Mouse (Mus musculus) midbrain, embryonic 14.5 days (tissue): ENCODE measurements around the gene Sec24d. TPM values are rescaled to one million over a fixed set of nuclear protein-coding genes. Genes with fewer than 3 reads are reported as not detected.

Source experiments
- ATAC-seq: fragments of 200-750 bp; cut with Nextera tagmentation; 2 replicates; pipeline ENCODE4 v1.8.0; 2017; ENCODE audit warnings: moderate number of reproducible peaks, moderate library complexity; ENCODE audit not compliant: low FRiP score, low TSS enrichment
- DNase-seq: peaks from one replicate; pipeline ENCODE4 v3.0.0-alpha.2; 2015
- H3K27ac ChIP-seq: fragments of 300-500 bp; sonication (generic); replicated peaks from 2 replicates; pipeline ENCODE4 v1.5.1; 2014; ENCODE audit warnings: mild to moderate bottlenecking, low read depth, low read length, moderate library complexity
- H3K27me3 ChIP-seq: fragments of 300-500 bp; sonication (generic); 2 replicates; pipeline ENCODE4 v1.6.1; 2014; ENCODE audit warnings: low read length, control low read depth, mixed read lengths; ENCODE audit not compliant: control insufficient read depth, insufficient read depth
- H3K36me3 ChIP-seq: fragments of 300-500 bp; sonication (generic); 2 replicates; pipeline ENCODE4 v1.6.1; 2014; ENCODE audit warnings: low read length, control low read depth; ENCODE audit not compliant: control insufficient read depth, insufficient read depth
- H3K4me1 ChIP-seq: fragments of 300-500 bp; sonication (generic); 2 replicates; pipeline ENCODE4 v1.6.1; 2014; ENCODE audit warnings: mild to moderate bottlenecking, antibody characterized with exemption, low read length, control low read depth; ENCODE audit not compliant: control insufficient read depth, insufficient read depth
- H3K4me2 ChIP-seq: fragments of 300-500 bp; sonication (generic); 2 replicates; pipeline ENCODE4 v1.6.1; 2014; ENCODE audit warnings: mild to moderate bottlenecking, low read length, moderate library complexity
- H3K4me3 ChIP-seq: fragments of 300-500 bp; sonication (generic); replicated peaks from 2 replicates; pipeline ENCODE4 v1.5.1; 2014; ENCODE audit warnings: low read depth, low read length
- H3K9ac ChIP-seq: fragments of 300-500 bp; sonication (generic); replicated peaks from 2 replicates; pipeline ENCODE4 v1.6.1; 2014; ENCODE audit warnings: mild to moderate bottlenecking, low read length, moderate library complexity
- H3K9me3 ChIP-seq: fragments of 300-500 bp; sonication (generic); 2 replicates; pipeline ENCODE4 v1.6.1; 2016; ENCODE audit warnings: low read length, control low read depth, mixed read lengths; ENCODE audit not compliant: control insufficient read depth
- WGBS: fragments of 180-500 bp; shearing (Covaris S2); extraction: QIAGEN DNeasy Blood & Tissue Kit; methylation state at CpG from one replicate; pipeline ENCODE4 v1.1.7; 2014; 5-methylcytosine and 5-hydroxymethylcytosine counted together
- polyA plus RNA-seq: library from polyadenylated mRNA; unstranded; fragments of >200 nt; fragmentation: Nextera tagmentation; extraction: Ambion mirVana; gene quantifications from 2 replicates; pipeline ENCODE4 v1.2.1, GENCODE M21; 2014

Gene Sec24d
- polyA plus RNA-seq = 7.2 and 12.0 TPM in 2 replicates

DNA sequence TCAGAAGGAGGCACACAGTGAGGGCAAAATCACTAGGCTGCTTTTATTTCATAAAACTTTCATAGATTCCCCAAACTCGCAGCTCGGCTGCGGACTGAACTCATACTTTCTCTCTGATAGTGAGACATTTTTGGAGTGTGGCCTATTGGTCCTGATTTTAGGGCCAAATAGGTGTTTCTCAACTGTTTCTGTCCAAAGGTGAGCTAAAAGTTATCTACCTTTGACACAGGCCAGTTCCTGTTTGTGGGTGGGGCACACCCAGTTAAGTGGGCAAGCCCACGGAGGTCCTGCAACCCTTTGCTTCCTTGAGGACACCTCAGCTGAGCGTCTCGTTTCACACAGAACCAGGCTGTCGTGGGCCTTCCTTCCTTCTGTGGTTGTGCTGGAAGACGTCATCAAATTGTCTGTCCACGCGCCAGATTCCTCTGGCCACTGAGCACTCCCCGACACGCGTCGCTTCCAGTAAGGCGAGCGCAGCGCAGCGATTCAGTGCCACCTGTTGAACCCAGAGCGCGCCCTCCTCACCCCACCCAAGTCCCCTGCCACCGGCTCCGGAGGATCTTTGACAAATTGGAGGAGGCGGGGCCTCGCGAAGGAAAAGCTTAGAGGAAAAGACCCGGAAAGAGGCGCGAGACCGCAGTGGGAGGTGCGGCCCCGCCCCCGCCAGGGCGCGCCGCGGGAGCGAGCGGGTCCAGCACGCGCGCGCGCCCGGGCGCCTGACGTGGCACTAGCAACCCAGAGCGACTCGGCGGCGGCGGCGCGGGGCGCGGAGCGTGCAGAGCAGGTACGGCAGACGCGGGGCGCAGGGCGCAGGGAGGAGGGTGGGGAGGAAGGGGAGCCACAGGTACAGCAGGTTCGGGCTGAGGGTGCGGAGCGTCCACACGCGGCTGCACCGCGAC lies at the start of gene Sec24d:
Sec24d (plus strand) TSS at position 703 of the 899 bp plus-strand sequence.
- no peak within 1 kb of the TSS for H3K27ac ChIP-seq
- 3% methylated on average over 68 of the region's 68 CpGs for WGBS
- H3K9me3 ChIP-seq = no peaks in the 10 kb centered on the region
- H3K27me3 ChIP-seq = peaks cover 6% of the 10 kb centered on the region; the same call in 1 of the 2 replicates
- ATAC-seq (peak; percentile 87), DNase-seq (peak; percentile 86)
- peak within 1 kb of the TSS; percentile 69 for H3K4me3 ChIP-seq
- H3K4me2 ChIP-seq = peak within 1 kb of the TSS; percentile 92
- peak within 1 kb of the TSS; percentile 54 for H3K9ac ChIP-seq
- H3K4me1 ChIP-seq = 0 out of 2 replicates have a peak, but pooled peaks cover 3% of the 10 kb centered on the region
- no peaks in the 10 kb centered on the region for H3K36me3 ChIP-seq

DNA sequence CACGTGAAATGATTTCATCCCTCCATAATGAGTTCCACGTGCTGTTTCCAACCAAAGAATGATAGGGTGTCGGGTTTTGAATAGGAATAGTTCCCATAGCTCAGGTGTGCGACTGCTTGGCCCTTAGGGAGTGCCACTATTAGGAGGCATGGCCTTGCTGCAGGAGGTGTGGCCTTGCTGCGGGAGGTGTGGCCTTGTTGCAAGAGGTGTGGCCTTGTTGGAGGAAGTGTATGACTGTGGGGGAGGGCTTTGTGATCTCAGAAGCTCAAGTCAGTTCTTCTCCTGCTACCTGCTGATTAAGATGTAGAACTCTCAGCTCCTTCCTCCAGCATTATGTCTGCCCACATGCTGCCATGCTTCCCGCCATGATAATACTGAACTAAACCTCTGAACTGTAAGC lies 48.6 kb upstream of the Sec24d start:
- H3K27ac ChIP-seq = no peak overlapping the region
- no peaks in the 10 kb centered on the region for H3K27me3 ChIP-seq
- no peak overlapping the region for H3K9ac ChIP-seq
- no peak overlapping the region for H3K4me2 ChIP-seq
- H3K36me3 ChIP-seq = no peaks in the 10 kb centered on the region
- WGBS = 66% methylated on average over 6 of the region's 6 CpGs
- ATAC-seq (no peak), DNase-seq (no peak)
- no peaks in the 10 kb centered on the region for H3K9me3 ChIP-seq
- H3K4me3 ChIP-seq = no peak overlapping the region
- no peaks in the 10 kb centered on the region for H3K4me1 ChIP-seq

DNA sequence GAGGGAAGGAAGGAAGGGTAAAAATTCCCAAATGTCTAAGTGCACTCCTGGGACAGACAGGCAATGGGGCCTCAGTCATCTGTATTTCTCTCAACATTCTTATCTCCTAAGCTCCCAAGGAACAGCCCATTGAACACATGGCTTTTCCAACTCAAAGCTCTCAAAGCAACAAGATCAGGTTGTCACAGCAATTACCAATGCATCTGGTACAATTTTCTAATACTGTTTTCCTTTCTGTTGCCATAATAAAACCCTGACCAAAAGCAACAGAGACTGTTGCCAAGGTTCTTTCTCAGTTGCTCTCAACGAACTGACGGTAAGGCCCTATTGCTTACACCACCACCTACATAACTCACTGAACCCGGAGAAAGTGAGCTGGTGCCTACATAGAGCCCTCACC lies 40.0 kb upstream of the Sec24d start:
- Histone ChIP-seq H3K9ac (no peak overlapping the region), H3K4me2 (no peak overlapping the region), H3K27me3 (no peaks in the 10 kb centered on the region), H3K27ac (no peak overlapping the region), H3K4me3 (no peak overlapping the region), H3K4me1 (no peaks in the 10 kb centered on the region), H3K36me3 (no peaks in the 10 kb centered on the region), H3K9me3 (no peaks in the 10 kb centered on the region)
- 96% methylated on average over 3 of the region's 3 CpGs for WGBS
- no peak for DNase-seq
- no peak for ATAC-seq

DNA sequence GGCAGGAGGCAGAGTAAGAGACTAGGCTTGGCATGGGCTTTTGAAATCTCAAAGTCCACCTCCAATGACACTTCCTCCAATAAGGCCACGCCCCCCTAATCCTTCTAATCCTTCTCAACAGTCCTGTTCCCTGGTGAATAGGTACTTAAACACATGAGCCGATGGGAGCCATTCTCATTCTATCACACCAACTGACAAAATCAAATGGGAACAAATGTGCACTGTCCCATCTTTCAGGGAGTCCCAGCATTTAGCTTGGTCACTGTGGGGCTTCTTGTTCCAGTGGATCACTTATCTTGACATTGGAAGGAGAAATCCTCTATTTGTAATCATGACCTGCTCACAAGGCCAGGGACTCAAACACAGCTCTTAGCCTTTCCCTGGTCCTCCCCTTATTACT lies 35.6 kb upstream of the Sec24d start:
- H3K9me3 ChIP-seq = no peaks in the 10 kb centered on the region
- no peak overlapping the region for H3K27ac ChIP-seq
- H3K9ac ChIP-seq = no peak overlapping the region
- no peak for ATAC-seq
- no peaks in the 10 kb centered on the region for H3K36me3 ChIP-seq
- 84% methylated on average over 2 of the region's 2 CpGs for WGBS
- DNase-seq = no peak
- no peak overlapping the region for H3K4me2 ChIP-seq
- peaks cover 11% of the 10 kb centered on the region; the same call in 1 of the 2 replicates for H3K4me1 ChIP-seq
- H3K27me3 ChIP-seq = peaks cover 6% of the 10 kb centered on the region; the same call in 1 of the 2 replicates
- H3K4me3 ChIP-seq = no peak overlapping the region

DNA sequence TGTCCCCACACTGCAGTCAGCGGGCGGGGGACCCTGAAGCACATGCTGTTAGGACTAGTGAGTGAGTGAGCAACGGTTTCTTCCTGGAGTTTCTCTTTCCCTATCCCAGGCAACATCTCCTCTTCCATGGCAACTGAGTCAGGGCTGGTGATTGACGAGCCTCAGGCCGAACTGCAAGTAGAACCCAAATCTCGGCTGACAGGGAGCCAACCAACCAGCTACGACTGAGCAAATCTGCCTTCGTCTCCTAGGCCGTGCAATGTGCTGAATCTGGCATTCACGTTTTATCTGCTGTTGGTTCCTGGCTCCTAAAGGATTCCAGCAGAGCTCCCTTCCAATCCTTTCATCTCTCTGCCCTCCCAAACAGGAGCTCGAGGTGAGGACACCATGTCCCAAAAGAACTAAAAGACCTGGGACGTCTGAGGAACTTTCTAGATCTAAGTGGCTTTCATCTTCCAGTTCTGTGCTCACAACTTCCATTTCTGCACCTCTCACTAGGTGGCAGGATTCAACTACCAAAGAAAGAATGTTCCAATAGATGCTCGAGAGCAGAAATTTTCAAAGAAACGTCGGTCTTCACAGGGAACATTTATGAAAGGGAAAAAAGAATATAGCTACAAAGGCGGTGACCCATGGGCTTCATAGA lies 32.9 kb upstream of the Sec24d start:
- H3K27me3 ChIP-seq = peaks cover 9% of the 10 kb centered on the region; the same call in 1 of the 2 replicates
- H3K4me3 ChIP-seq = no peak overlapping the region
- H3K36me3 ChIP-seq = no peaks in the 10 kb centered on the region
- no peak overlapping the region for H3K9ac ChIP-seq
- 45% methylated on average over 16 of the region's 16 CpGs for WGBS
- DNase-seq (peak; percentile 65), ATAC-seq (no peak)
- no peak overlapping the region for H3K27ac ChIP-seq
- no peak overlapping the region for H3K4me2 ChIP-seq
- H3K9me3 ChIP-seq = no peaks in the 10 kb centered on the region
- peaks cover 11% of the 10 kb centered on the region; the same call in 1 of the 2 replicates for H3K4me1 ChIP-seq

DNA sequence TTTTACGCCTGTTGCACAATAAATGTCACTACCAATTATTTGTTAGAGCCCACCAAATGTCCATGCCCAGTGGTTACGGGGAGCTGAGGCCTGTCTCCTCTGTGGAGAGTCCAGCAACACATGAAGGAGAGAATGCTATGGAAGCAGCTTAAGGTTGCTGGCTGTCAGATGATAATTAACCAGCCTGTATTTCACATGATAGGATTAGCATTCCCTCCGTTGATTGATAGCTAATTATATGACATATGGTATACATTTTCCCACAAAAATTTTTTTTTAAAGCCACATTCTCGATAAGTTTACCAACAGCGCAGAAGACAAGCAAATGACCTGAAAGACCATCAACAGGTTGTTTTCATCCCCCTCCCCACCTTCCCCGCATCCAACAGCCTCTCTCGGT lies 31.8 kb upstream of the Sec24d start:
- Histone ChIP-seq H3K36me3 (no peaks in the 10 kb centered on the region), H3K9ac (peak overlapping the region; percentile 45; the same call in 1 of the 2 replicates), H3K4me1 (peaks cover 11% of the 10 kb centered on the region; the same call in 1 of the 2 replicates), H3K27me3 (peaks cover 9% of the 10 kb centered on the region; the same call in 1 of the 2 replicates), H3K27ac (no peak overlapping the region), H3K9me3 (no peaks in the 10 kb centered on the region), H3K4me2 (peak overlapping the region; percentile 89), H3K4me3 (peak overlapping the region; percentile 45)
- no peak for DNase-seq
- no peak for ATAC-seq
- 14% methylated on average over 7 of the region's 7 CpGs for WGBS

DNA sequence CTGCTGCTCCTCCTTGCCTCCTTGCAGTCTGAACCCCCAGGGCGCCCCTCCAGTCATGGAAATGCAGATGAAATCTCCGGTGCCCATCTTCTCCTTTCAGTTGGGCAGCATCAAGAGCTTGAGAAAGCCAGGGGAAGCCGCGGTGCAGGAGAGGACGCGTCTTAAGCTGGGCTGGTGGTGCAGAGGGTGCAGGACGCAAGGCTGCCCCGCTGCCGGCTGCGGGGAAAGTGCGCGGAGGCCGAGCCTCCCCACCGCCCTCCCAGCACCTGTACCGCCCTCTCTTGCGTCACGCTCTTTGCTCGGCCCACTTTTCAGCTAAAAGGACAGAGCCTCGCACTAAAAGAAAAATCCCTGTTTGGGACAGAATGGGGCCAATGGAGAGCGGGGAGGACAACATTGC lies 31.3 kb upstream of the Sec24d start, which contains the start of gene Synpo2:
Synpo2 (minus strand) TSS at position 229 of the 400 bp plus-strand sequence.
- H3K4me1 ChIP-seq = peaks cover 11% of the 10 kb centered on the region; the same call in 1 of the 2 replicates
- no peak; the same call in 1 of the 2 replicates for ATAC-seq
- under 1% methylated on average over 20 of the region's 20 CpGs for WGBS

DNA sequence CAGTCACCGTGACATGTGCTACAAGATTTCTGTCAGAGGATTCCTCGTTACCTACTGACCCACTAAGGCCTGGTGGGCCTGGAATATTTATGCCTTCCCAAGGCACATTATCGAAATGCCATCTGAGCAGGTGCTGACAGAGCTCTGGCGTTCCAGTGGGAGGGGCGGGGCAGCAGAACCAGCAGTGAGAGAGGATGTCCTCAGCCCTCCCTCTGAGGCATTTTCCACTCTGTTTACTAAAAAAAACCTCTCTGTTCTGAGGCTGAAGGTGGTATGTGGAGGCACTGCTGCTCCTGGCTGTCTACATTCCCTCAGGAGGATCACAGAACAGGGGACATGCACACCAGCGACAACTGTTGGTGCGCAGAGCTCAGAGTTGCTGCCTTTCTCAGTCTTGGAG lies 30.2 kb upstream of the Sec24d start:
- Histone ChIP-seq H3K4me3 (no peak overlapping the region), H3K9ac (no peak overlapping the region), H3K36me3 (no peaks in the 10 kb centered on the region), H3K27ac (no peak overlapping the region), H3K27me3 (peaks cover 9% of the 10 kb centered on the region; the same call in 1 of the 2 replicates), H3K4me1 (peaks cover 11% of the 10 kb centered on the region; the same call in 1 of the 2 replicates), H3K4me2 (no peak overlapping the region), H3K9me3 (no peaks in the 10 kb centered on the region)
- no peak for ATAC-seq
- WGBS = 25% methylated on average over 7 of the region's 7 CpGs
- no peak for DNase-seq

More for the DNA sequence above, 31.3 kb upstream of the Sec24d start, which contains the start of gene Synpo2:
- DNase-seq = peak; percentile 71
- Histone ChIP-seq H3K36me3 (no peaks in the 10 kb centered on the region), H3K27ac (no peak within 1 kb of the TSS), H3K4me3 (peak within 1 kb of the TSS; percentile 45), H3K9ac (peak within 1 kb of the TSS; percentile 45; the same call in 1 of the 2 replicates), H3K4me2 (peak within 1 kb of the TSS; percentile 89), H3K9me3 (no peaks in the 10 kb centered on the region), H3K27me3 (peaks cover 9% of the 10 kb centered on the region; the same call in 1 of the 2 replicates)
